Mouse (Mus musculus) forebrain, embryonic 10.5 days (tissue): ENCODE data around the gene Hadh. TPM values are rescaled to one million over a fixed set of nuclear protein-coding genes. Genes with fewer than 3 reads are reported as not detected.

Experiments used
- DNase-seq: peaks from one replicate; pipeline ENCODE4 v3.0.0-alpha.2; 2017; ENCODE audit warnings: low spot score; ENCODE audit errors: extremely low spot score
- H3K27ac ChIP-seq: fragments of 300-500 bp; sonication (generic); 2 replicates; pipeline ENCODE4 v1.5.1; 2016; ENCODE audit warnings: mild to moderate bottlenecking
- H3K27me3 ChIP-seq: fragments of 300-500 bp; sonication (generic); 2 replicates; pipeline ENCODE4 v1.6.1; 2016; ENCODE audit warnings: mild to moderate bottlenecking; ENCODE audit not compliant: poor library complexity, severe bottlenecking
- H3K36me3 ChIP-seq: fragments of 300-500 bp; sonication (generic); replicated peaks from 2 replicates; pipeline ENCODE4 v1.6.1; 2016; ENCODE audit warnings: mild to moderate bottlenecking, moderate library complexity
- H3K4me1 ChIP-seq: fragments of 300-500 bp; sonication (generic); 2 replicates; pipeline ENCODE4 v1.6.1; 2016
- H3K4me3 ChIP-seq: fragments of 300-500 bp; sonication (generic); 2 replicates; pipeline ENCODE4 v1.5.1; 2016; ENCODE audit warnings: mild to moderate bottlenecking, moderate library complexity
- H3K9me3 ChIP-seq: fragments of 300-500 bp; sonication (generic); 2 replicates; pipeline ENCODE4 v1.6.1; 2016; ENCODE audit warnings: mild to moderate bottlenecking, moderate library complexity
- WGBS: fragments of 180-500 bp; shearing (Covaris S2); methylation state at CpG from one replicate; pipeline ENCODE4 v1.1.7; 2016; 5-methylcytosine and 5-hydroxymethylcytosine counted together
- polyA plus RNA-seq: library from polyadenylated mRNA; unstranded; fragments of >200 nt; fragmentation: Nextera tagmentation; extraction: Ambion mirVana; gene quantifications from 2 replicates; pipeline ENCODE4 v1.2.1, GENCODE M21; 2016

Gene Hadh
- polyA plus RNA-seq: 87.0 and 92.8 TPM in 2 replicates

DNA sequence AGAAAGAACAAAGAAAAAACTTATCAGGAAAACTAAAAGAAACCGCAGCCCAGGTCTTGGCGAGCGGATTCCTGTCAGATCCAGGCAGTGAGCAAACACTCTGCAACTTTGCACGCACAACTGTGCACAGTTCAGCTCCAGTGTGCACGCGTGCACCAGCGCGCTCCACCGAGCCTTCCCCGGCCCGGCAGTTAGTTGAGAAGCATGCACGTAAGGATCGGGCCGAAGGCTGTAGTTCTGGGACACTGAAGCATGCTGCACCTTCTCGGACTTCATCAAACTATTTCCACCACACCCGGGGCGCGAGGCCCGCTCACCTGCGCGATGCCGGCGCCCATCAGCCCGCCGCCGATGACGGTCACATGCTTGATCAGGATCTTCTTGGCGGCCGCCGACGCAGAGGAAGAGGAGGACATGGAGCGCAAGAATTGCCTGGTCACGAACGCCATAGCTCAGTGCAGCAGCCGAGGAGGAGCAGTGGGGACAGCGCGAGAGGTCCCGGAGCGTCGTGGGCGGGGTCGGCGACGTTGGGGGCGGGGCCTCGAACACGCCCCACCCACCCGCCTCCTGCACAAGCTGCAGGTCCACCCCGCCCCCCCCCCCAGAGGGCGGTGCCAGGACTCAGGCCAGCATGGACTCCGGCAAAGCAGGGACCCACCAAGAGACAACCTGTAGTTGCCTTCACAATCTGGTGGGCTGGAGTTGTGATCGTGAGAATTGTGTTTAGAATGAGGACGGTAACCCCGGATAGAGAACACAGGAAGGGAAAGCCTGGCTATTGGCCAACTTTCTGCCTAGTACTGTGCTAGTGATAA lies at the start of gene Hadh:
Gene Hadh (minus strand): TSS at position 543 of the 815 bp plus-strand sequence.
- H3K36me3 ChIP-seq: peaks cover 9% of the 10 kb centered on the region
- H3K9me3 ChIP-seq: no peaks in the 10 kb centered on the region
- under 1% methylated on average over 54 of the region's 54 CpGs for WGBS
- no peaks in the 10 kb centered on the region; the same call in 1 of the 2 replicates for H3K27me3 ChIP-seq
- H3K4me1 ChIP-seq: peaks cover 36% of the 10 kb centered on the region
- peak within 1 kb of the TSS; percentile 69 for H3K4me3 ChIP-seq
- peak within 1 kb of the TSS; percentile 85 for H3K27ac ChIP-seq
- peak; percentile 88 for DNase-seq

DNA sequence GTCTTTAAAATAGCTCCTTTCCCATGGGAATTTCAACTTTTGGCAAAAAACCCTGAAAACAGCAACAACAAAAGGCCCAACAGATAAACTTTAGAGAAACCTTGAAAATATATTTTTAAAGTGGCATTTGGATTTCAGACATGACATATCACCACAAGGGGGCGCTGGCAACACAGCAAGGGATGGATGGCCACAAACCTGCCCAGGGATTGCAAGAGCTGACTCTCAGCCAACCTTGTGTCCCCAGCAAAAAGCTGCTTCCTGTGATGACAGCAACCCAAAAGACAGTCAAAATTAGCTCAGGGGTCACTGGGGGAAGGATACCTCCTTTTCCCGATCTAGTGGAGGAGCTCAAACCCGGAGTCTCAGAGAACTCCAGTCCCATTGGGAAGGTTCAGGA lies 48.3 kb upstream of the Hadh start:
- Histone ChIP-seq H3K4me1 (peaks cover 14% of the 10 kb centered on the region), H3K4me3 (no peak overlapping the region), H3K27ac (no peak overlapping the region), H3K36me3 (no peaks in the 10 kb centered on the region), H3K9me3 (no peaks in the 10 kb centered on the region), H3K27me3 (peaks cover 5% of the 10 kb centered on the region; the same call in 1 of the 2 replicates)
- WGBS: 6% methylated on average over 3 of the region's 3 CpGs
- peak; percentile 74 for DNase-seq

DNA sequence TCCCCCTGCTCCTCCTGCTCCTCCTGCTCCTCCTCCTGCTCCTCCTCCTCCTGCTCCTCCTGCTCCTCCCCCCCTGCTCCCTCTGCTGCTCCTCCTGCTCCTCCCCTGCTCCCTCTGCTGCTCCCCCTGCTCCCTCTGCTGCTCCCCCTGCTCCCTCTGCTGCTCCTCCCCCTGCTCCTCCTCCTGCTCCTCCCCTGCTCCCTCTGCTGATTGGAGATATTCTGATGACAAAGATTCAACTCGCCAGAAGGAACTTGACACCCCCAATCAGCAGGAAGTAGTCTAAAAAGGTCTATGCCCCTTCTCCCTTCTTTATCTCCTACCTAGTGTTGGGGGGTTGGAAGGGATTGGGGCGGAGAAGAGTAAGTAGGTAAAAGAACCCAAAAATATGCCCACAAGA lies 46.3 kb upstream of the Hadh start:
- H3K27ac ChIP-seq: no peak overlapping the region
- peaks cover 5% of the 10 kb centered on the region; the same call in 1 of the 2 replicates for H3K27me3 ChIP-seq
- H3K9me3 ChIP-seq: no peaks in the 10 kb centered on the region
- H3K36me3 ChIP-seq: no peaks in the 10 kb centered on the region
- peaks cover 14% of the 10 kb centered on the region for H3K4me1 ChIP-seq
- WGBS: 60% methylated on average over 2 of the region's 2 CpGs
- no peak overlapping the region for H3K4me3 ChIP-seq
- DNase-seq: no peak

DNA sequence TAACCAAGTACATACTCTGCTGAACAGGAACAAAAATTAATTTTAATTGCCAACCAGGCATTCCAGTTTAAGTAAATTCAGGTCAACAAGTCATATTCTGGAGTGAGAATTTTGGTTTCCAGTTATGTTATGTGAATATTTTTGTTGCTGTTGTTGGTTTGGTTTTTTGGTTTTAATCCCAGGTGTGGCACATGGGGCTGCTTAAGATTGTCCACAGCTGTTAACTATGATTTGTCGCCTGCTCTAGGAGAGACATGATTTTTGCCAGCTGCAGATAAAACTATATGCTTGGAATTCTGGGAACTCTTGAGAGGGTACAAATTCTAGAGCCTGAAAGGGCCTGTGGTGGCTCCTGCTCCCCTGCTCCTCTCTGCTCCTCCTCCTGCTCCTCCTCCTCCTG lies 45.2 kb upstream of the Hadh start:
- Histone ChIP-seq H3K9me3 (no peaks in the 10 kb centered on the region), H3K27me3 (peaks cover 5% of the 10 kb centered on the region; the same call in 1 of the 2 replicates), H3K4me3 (no peak overlapping the region), H3K4me1 (peaks cover 14% of the 10 kb centered on the region), H3K36me3 (no peaks in the 10 kb centered on the region), H3K27ac (no peak overlapping the region)
- no peak for DNase-seq
- WGBS: 91% methylated on average over 1 of the region's 1 CpGs

DNA sequence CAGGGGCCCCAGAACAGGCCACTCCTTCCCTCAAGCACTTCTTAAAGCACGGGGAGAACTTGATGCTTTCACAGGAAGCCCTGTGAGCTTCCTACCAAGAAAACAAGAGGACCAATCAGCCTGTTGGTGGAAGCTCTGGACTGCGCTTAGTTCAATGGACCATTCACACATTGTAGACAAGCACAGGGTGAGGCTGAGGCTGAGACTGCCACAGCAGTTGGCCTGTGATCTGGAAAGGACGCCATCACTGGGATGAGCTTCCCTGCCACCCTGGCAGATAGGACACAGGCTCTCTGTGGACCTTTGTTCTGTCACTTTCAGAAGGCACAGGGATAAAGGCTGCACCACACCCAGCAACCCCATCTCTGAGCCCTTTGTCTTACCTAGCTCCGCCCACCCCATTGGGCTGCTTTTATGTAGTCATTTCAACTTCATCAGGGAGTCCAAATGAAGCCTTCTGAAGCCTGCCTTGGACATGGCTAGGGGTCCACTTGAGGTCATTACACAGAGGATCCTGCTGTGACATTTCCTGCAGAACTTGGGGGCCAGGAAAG lies 44.1 kb upstream of the Hadh start:
- no peaks in the 10 kb centered on the region for H3K36me3 ChIP-seq
- DNase-seq: no peak
- 44% methylated on average over 4 of the region's 4 CpGs for WGBS
- 0 out of 2 replicates have a peak overlapping the region, but pooled peaks have one; percentile 45 for H3K27ac ChIP-seq
- peaks cover 14% of the 10 kb centered on the region for H3K4me1 ChIP-seq
- H3K4me3 ChIP-seq: no peak overlapping the region
- peaks cover 5% of the 10 kb centered on the region; the same call in 1 of the 2 replicates for H3K27me3 ChIP-seq
- no peaks in the 10 kb centered on the region for H3K9me3 ChIP-seq

DNA sequence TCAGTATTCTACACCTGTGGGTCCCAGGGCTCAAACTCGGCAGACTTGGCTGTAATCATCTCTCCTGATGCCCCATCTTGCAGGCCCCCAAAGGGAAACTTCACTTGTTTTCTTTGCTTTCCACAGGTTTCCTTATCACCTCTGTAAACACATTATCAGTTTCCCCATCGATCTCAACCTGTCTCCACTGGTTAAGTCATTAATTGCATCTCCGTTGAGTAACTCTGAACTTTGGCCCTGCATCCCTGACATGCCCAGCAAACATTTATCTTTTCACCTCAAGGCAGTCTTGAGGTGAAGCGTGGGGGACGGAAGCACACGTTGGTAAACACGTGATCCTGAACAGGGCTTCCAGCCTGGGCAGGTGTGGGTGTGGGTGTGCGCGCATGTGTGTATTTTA lies 40.4 kb upstream of the Hadh start:
- peaks cover 18% of the 10 kb centered on the region; the same call in 1 of the 2 replicates for H3K9me3 ChIP-seq
- no peaks in the 10 kb centered on the region for H3K27me3 ChIP-seq
- 93% methylated on average over 9 of the region's 9 CpGs for WGBS
- H3K4me3 ChIP-seq: no peak overlapping the region
- DNase-seq: no peak
- no peaks in the 10 kb centered on the region for H3K36me3 ChIP-seq
- H3K27ac ChIP-seq: no peak overlapping the region
- H3K4me1 ChIP-seq: peaks cover 11% of the 10 kb centered on the region

DNA sequence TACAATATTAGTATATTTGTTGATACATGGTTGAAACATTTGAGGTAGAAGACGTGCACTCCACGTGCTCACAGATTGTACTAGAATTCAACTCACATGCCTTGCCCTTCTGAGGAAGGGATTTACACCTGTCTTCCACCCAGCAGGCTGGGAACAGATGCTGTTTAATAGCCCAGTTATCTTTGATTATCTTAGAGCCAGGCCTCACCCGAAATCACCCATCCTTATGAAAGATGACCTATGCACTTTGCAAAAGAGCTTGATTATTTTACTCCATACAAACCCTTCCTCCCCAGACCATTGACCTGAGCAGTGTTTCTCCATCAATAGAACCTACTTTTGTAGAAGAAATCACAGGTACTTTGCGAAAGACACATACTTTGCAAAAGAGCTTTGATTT lies 38.7 kb upstream of the Hadh start:
- no peak overlapping the region for H3K4me3 ChIP-seq
- WGBS: 90% methylated on average over 4 of the region's 4 CpGs
- no peaks in the 10 kb centered on the region for H3K27me3 ChIP-seq
- H3K4me1 ChIP-seq: peaks cover 2% of the 10 kb centered on the region; the same call in 1 of the 2 replicates
- no peak overlapping the region for H3K27ac ChIP-seq
- H3K9me3 ChIP-seq: peaks cover 18% of the 10 kb centered on the region; the same call in 1 of the 2 replicates
- no peaks in the 10 kb centered on the region for H3K36me3 ChIP-seq
- DNase-seq: no peak

DNA sequence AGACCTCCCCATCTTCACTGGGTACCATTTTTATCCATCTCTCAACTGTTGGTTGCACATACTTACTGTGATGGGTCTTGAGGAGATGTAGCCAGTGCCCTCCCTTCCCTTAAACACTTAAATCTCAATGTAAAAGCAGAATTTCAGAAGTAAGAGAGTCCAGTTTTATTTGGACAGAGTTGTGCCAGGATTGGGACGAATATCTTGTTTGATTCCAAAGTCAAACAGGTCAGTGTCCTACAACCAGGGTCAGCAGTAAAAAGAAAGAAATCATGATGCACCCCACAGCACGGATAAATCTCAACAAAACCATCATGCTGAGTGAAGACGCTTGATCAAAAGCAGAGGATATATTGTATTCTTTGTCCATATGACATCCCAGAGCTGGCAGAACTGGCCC lies 35.9 kb upstream of the Hadh start:
- peaks cover 3% of the 10 kb centered on the region for H3K4me1 ChIP-seq
- H3K36me3 ChIP-seq: no peaks in the 10 kb centered on the region
- H3K9me3 ChIP-seq: peaks cover 18% of the 10 kb centered on the region; the same call in 1 of the 2 replicates
- 85% methylated on average over 3 of the region's 3 CpGs for WGBS
- no peak overlapping the region for H3K27ac ChIP-seq
- peaks cover 18% of the 10 kb centered on the region for H3K27me3 ChIP-seq
- no peak overlapping the region for H3K4me3 ChIP-seq
- no peak for DNase-seq

DNA sequence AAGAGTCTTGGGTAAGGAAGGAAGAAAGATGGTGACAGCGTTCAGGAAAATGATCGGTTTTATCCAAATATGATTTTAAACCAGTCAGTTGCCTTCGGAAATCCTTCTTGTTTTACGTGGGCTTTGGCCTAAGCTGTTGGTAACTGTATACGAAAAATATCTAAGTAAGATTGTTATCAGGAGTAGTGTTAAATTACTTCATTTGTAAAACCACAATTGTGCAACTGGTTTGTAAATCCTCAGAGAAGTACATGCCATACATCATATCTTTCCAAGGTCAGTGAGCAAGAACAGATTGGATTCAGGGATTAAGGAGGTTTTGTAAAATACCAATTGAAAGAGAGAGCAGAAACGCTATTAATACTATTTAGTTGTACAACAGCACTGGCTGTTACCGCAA lies 34.4 kb upstream of the Hadh start:
- no peak for DNase-seq
- H3K27me3 ChIP-seq: peaks cover 27% of the 10 kb centered on the region
- H3K4me1 ChIP-seq: peaks cover 9% of the 10 kb centered on the region
- H3K4me3 ChIP-seq: no peak overlapping the region
- 90% methylated on average over 7 of the region's 7 CpGs for WGBS
- H3K36me3 ChIP-seq: no peaks in the 10 kb centered on the region
- H3K9me3 ChIP-seq: peaks cover 18% of the 10 kb centered on the region; the same call in 1 of the 2 replicates
- no peak overlapping the region for H3K27ac ChIP-seq

DNA sequence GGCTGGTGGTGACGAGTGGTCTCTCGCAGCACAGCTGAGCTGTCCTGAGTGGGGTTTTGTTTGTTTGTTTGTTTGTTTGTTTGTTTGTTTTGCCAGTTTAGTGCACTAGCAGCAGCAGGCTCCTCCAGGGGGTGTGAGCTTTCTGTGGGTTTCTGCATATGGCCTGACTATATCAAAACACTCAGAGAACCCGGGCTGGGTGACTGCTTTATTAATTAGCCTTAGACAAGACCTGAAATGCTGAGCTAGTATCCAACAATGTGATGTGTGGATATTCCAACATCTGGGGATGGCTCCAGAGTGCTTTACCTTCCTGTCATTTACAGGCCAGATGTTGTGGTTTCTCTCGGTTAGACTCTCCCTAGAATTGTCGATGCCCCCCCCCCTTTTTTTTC lies 31.4 kb upstream of the Hadh start:
- WGBS: 25% methylated on average over 5 of the region's 5 CpGs
- Histone ChIP-seq H3K36me3 (no peaks in the 10 kb centered on the region), H3K27me3 (peaks cover 32% of the 10 kb centered on the region), H3K4me3 (peak overlapping the region; percentile 78), H3K4me1 (peaks cover 9% of the 10 kb centered on the region), H3K27ac (no peak overlapping the region), H3K9me3 (peaks cover 4% of the 10 kb centered on the region; the same call in 1 of the 2 replicates)
- no peak for DNase-seq

DNA sequence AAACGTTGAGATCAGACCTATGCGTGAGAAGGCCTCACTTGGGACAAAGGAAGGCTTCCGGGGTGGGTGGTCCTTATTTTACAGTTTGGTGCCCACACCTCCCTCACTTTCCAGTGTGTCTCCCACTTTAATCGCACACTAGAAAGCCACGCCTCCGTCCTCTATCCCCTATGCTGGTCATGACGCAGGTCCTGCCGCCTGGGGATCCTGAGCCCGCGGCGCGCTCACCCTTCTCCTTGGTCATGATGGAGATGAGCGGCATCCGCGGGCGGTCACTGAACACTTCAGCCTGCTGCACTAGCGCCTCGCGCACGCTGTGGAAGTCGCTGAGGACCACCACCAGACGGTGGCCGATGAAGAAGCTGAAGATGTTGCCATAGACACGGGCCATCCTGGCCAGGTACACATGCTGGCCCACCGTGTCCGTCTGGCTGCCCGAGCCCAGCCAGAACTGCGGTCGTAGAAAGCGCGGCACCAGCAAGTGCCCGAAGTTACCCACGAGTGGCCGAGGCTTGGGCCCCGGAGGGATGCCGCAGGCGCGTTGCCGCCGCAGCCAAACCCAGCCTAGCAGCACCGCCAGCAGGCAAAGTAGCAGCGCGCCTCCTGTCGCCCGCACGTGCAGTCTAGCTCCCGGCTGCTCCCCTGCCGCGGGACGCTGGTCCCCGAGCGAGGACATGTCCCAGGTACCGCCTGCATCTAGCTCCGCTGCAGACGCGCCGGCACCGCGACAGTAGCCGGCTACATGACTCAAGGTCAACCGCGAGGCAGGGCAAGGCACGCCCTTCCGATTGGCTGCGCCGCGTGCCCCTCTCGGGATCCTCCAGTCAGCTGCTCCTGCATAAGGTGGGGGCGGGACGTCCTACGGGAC lies 30.8 kb upstream of the Hadh start, which contains the start of gene Cyp2u1:
Gene Cyp2u1 (minus strand): TSS at position 776 of the 868 bp plus-strand sequence.
- peaks cover 14% of the 10 kb centered on the region for H3K4me1 ChIP-seq
- no peaks in the 10 kb centered on the region for H3K36me3 ChIP-seq
- H3K9me3 ChIP-seq: no peaks in the 10 kb centered on the region
- peak; percentile 87 for DNase-seq
- H3K4me3 ChIP-seq: peak within 1 kb of the TSS; percentile 78
- peak within 1 kb of the TSS; percentile 83 for H3K27ac ChIP-seq
- peaks cover 32% of the 10 kb centered on the region for H3K27me3 ChIP-seq
- WGBS: under 1% methylated on average over 71 of the region's 71 CpGs

DNA sequence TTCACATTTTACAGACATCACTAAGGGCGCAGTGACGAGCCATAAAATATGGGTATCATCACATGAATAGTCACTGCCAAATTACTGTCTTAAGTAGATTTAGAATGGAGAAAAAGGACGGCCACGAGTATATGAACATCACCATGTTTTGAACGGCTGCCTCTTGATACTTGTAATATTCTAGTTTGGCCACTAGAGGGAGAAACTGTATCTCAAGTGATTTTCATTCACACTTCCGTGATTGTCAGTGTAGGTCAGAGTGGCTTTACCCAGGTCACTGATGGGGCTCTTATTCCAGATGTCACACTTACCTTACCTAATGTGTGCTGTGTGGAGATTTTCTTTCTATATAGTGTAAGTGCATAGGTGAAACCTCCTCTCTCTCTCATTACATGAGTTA lies 28.0 kb upstream of the Hadh start:
- Histone ChIP-seq H3K27ac (no peak overlapping the region), H3K4me1 (peaks cover 14% of the 10 kb centered on the region), H3K27me3 (peaks cover 29% of the 10 kb centered on the region), H3K4me3 (no peak overlapping the region), H3K36me3 (no peaks in the 10 kb centered on the region), H3K9me3 (no peaks in the 10 kb centered on the region)
- DNase-seq: no peak
- WGBS: 19% methylated on average over 6 of the region's 6 CpGs
